Mouse (Mus musculus) embryonic facial prominence, embryonic 14.5 days (tissue): Measurements from ENCODE around the gene Hps6. TPM values are rescaled to one million over a fixed set of nuclear protein-coding genes. Genes with fewer than 3 reads are reported as not detected.

Experiments
- ATAC-seq: fragments of 200-750 bp; cut with Nextera tagmentation; 2 replicates; pipeline ENCODE4 v1.8.0; 2017; ENCODE audit warnings: low read depth, moderate number of reproducible peaks, moderate TSS enrichment
- DNase-seq: peaks from one replicate; pipeline ENCODE4 v3.0.0-alpha.2; 2015; ENCODE audit warnings: low spot score
- H3K27ac ChIP-seq: fragments of 300-500 bp; sonication (generic); replicated peaks from 2 replicates; pipeline ENCODE4 v1.5.1; 2014; ENCODE audit warnings: low read depth, mild to moderate bottlenecking, low read length, moderate library complexity
- H3K27me3 ChIP-seq: fragments of 300-500 bp; sonication (generic); replicated peaks from 2 replicates; pipeline ENCODE4 v1.6.1; 2014; ENCODE audit warnings: low read length; ENCODE audit not compliant: control insufficient read depth, insufficient read depth
- H3K36me3 ChIP-seq: fragments of 300-500 bp; sonication (generic); 2 replicates; pipeline ENCODE4 v1.6.1; 2014; ENCODE audit warnings: low read length, mixed read lengths; ENCODE audit not compliant: control insufficient read depth, insufficient read depth
- H3K4me1 ChIP-seq: fragments of 300-500 bp; sonication (generic); 2 replicates; pipeline ENCODE4 v1.6.1; 2014; ENCODE audit warnings: antibody characterized with exemption, low read length; ENCODE audit not compliant: control insufficient read depth, insufficient read depth
- H3K4me2 ChIP-seq: fragments of 300-500 bp; sonication (generic); 2 replicates; pipeline ENCODE4 v1.6.1; 2014; ENCODE audit warnings: low read depth, mild to moderate bottlenecking, low read length, moderate library complexity, mixed read lengths
- H3K4me3 ChIP-seq: fragments of 300-500 bp; sonication (generic); 2 replicates; pipeline ENCODE4 v1.5.1; 2014; ENCODE audit warnings: low read depth, mild to moderate bottlenecking, low read length
- H3K9ac ChIP-seq: fragments of 300-500 bp; sonication (generic); 2 replicates; pipeline ENCODE4 v1.6.1; 2014; ENCODE audit warnings: low read depth, mild to moderate bottlenecking, low read length, moderate library complexity, mixed read lengths
- H3K9me3 ChIP-seq: fragments of 300-500 bp; sonication (generic); 2 replicates; pipeline ENCODE4 v1.6.1; 2016; ENCODE audit warnings: low read length; ENCODE audit not compliant: control insufficient read depth
- WGBS: fragments of 180-500 bp; shearing (Covaris S2); extraction: QIAGEN DNeasy Blood & Tissue Kit; methylation state at CpG from one replicate; pipeline ENCODE4 v1.1.7; 2014; 5-methylcytosine and 5-hydroxymethylcytosine counted together
- polyA plus RNA-seq: library from polyadenylated mRNA; unstranded; fragments of >200 nt; fragmentation: Nextera tagmentation; extraction: Ambion mirVana; gene quantifications from 2 replicates; pipeline ENCODE4 v1.2.1, GENCODE M21; 2014

The Hps6 gene
- polyA plus RNA-seq, 1 experiment from 2014 or later: 4.5 TPM

GRCm38 (mm10) chr19:45997365-45997764, 5.9 kb upstream of the Hps6 start:
- Histone ChIP-seq H3K27ac (peak overlapping the region; percentile 94), H3K36me3 (peaks cover 8% of the 10 kb centered on the region; the same call in 1 of the 2 replicates)

GRCm38 (mm10) chr19:45997785-45998693, 5.3 kb upstream of the Hps6 start, which contains the start of gene Armh3:
Armh3 (minus strand) TSS chr19:45998488.
- 1% methylated on average over 44 of the region's 76 CpGs for WGBS
- H3K9ac ChIP-seq: peak within 1 kb of the TSS; percentile 94
- H3K36me3 ChIP-seq: peaks cover 8% of the 10 kb centered on the region; the same call in 1 of the 2 replicates
- ATAC-seq: peak; percentile 95
- peaks cover 7% of the 10 kb centered on the region for H3K4me1 ChIP-seq
- peak; percentile 97 for DNase-seq
- peak within 1 kb of the TSS; percentile 94 for H3K27ac ChIP-seq
- H3K9me3 ChIP-seq: 0 out of 2 replicates have a peak, but pooled peaks cover 2% of the 10 kb centered on the region
- peak within 1 kb of the TSS; percentile 84 for H3K4me3 ChIP-seq
- peak within 1 kb of the TSS; percentile 55 for H3K4me2 ChIP-seq
- no peaks in the 10 kb centered on the region for H3K27me3 ChIP-seq

More at GRCm38 (mm10) chr19:45997365-45997764, 5.9 kb upstream of the Hps6 start:
- ATAC-seq (no peak), DNase-seq (no peak)
- Histone ChIP-seq H3K4me3 (peak overlapping the region; percentile 84), H3K4me1 (peaks cover 7% of the 10 kb centered on the region), H3K9me3 (0 out of 2 replicates have a peak, but pooled peaks cover 2% of the 10 kb centered on the region), H3K9ac (peak overlapping the region; percentile 94), H3K4me2 (peak overlapping the region; percentile 55), H3K27me3 (no peaks in the 10 kb centered on the region)
- 57% methylated on average over 5 of the region's 5 CpGs for WGBS

GRCm38 (mm10) chr19:45998694-45999217, 4.6 kb upstream of the Hps6 start:
- Histone ChIP-seq H3K9me3 (0 out of 2 replicates have a peak, but pooled peaks cover 2% of the 10 kb centered on the region), H3K36me3 (peaks cover 8% of the 10 kb centered on the region; the same call in 1 of the 2 replicates), H3K4me1 (peaks cover 7% of the 10 kb centered on the region), H3K4me3 (peak overlapping the region; percentile 84), H3K27ac (no peak overlapping the region; the same call in 1 of the 2 replicates), H3K9ac (peak overlapping the region; percentile 94), H3K4me2 (peak overlapping the region; percentile 55), H3K27me3 (no peaks in the 10 kb centered on the region)
- ATAC-seq (no peak; the same call in 1 of the 2 replicates), DNase-seq (no peak)
- 12% methylated on average over 8 of the region's 8 CpGs for whole genome bisulfite sequencing

GRCm38 (mm10) chr19:45999378-45999777, 3.9 kb upstream of the Hps6 start:
- no peak overlapping the region for H3K4me3 ChIP-seq
- WGBS: 70% methylated on average over 1 of the region's 1 CpGs
- H3K9me3 ChIP-seq: 0 out of 2 replicates have a peak, but pooled peaks cover 2% of the 10 kb centered on the region
- no peak overlapping the region for H3K4me2 ChIP-seq
- H3K9ac ChIP-seq: no peak overlapping the region
- H3K27me3 ChIP-seq: no peaks in the 10 kb centered on the region
- H3K4me1 ChIP-seq: peaks cover 13% of the 10 kb centered on the region
- peaks cover 8% of the 10 kb centered on the region; the same call in 1 of the 2 replicates for H3K36me3 ChIP-seq
- no peak for ATAC-seq
- no peak overlapping the region for H3K27ac ChIP-seq
- no peak for DNase-seq

GRCm38 (mm10) chr19:46002279-46002678, 1.0 kb upstream of the Hps6 start:
- Histone ChIP-seq H3K9me3 (no peaks in the 10 kb centered on the region), H3K9ac (no peak overlapping the region), H3K4me3 (no peak overlapping the region), H3K4me1 (peaks cover 9% of the 10 kb centered on the region), H3K27me3 (no peaks in the 10 kb centered on the region), H3K27ac (no peak overlapping the region), H3K4me2 (no peak overlapping the region), H3K36me3 (no peaks in the 10 kb centered on the region)
- ATAC-seq (no peak), DNase-seq (no peak)
- 80% methylated on average over 9 of the region's 9 CpGs for WGBS

- Histone ChIP-seq H3K9ac (no peak overlapping the region), H3K27ac (no peak overlapping the region), H3K4me3 (no peak overlapping the region), H3K36me3 (no peaks in the 10 kb centered on the region), H3K4me2 (no peak overlapping the region), H3K27me3 (no peaks in the 10 kb centered on the region), H3K4me1 (0 out of 2 replicates have a peak, but pooled peaks cover 7% of the 10 kb centered on the region), H3K9me3 (no peaks in the 10 kb centered on the region)
- WGBS: 71% methylated on average over 17 of the region's 17 CpGs
- no peak for ATAC-seq
- no peak for DNase-seq
Observed at GRCm38 (mm10) chr19:46004814-46005466, 1.6 kb downstream of the Hps6 start.

GRCm38 (mm10) chr19:46005680-46006079, 2.4 kb downstream of the Hps6 start:
- Histone ChIP-seq H3K4me2 (no peak overlapping the region), H3K9me3 (no peaks in the 10 kb centered on the region), H3K27me3 (no peaks in the 10 kb centered on the region), H3K36me3 (no peaks in the 10 kb centered on the region), H3K9ac (no peak overlapping the region), H3K4me3 (no peak overlapping the region), H3K4me1 (0 out of 2 replicates have a peak, but pooled peaks cover 7% of the 10 kb centered on the region), H3K27ac (no peak overlapping the region)
- ATAC-seq: no peak
- DNase-seq: no peak
- 84% methylated on average over 6 of the region's 7 CpGs for WGBS

GRCm38 (mm10) chr19:46014572-46015178, 11.4 kb downstream of the Hps6 start:
- no peaks in the 10 kb centered on the region for H3K9me3 ChIP-seq
- DNase-seq (peak; percentile 91), ATAC-seq (peak; percentile 91)
- H3K36me3 ChIP-seq: no peaks in the 10 kb centered on the region
- H3K4me3 ChIP-seq: no peak overlapping the region
- H3K9ac ChIP-seq: no peak overlapping the region
- WGBS: 41% methylated on average over 12 of the region's 12 CpGs
- no peak overlapping the region for H3K27ac ChIP-seq
- no peaks in the 10 kb centered on the region for H3K27me3 ChIP-seq
- H3K4me1 ChIP-seq: no peaks in the 10 kb centered on the region
- H3K4me2 ChIP-seq: no peak overlapping the region
